Mouse (Mus musculus) stomach, postnatal 0 days (tissue): ENCODE measurements at regions not wholly inside any gene's neighbourhood (a gene's known extent, or its start where the extent isn't known, plus 50 kb on each side); places are given as distances from the start of the nearest gene placed in this dataset.

Experiments
- CTCF ChIP-seq: IDR thresholded peaks from 2 replicates; pipeline ENCODE4 v1.5.1; 2016; ENCODE audit warnings: antibody characterized with exemption, low read depth, mild to moderate bottlenecking, moderate library complexity
- EP300 ChIP-seq: optimal IDR thresholded peaks from 2 replicates; pipeline ENCODE3; 2016; ENCODE audit warnings: antibody characterized with exemption

DNA sequence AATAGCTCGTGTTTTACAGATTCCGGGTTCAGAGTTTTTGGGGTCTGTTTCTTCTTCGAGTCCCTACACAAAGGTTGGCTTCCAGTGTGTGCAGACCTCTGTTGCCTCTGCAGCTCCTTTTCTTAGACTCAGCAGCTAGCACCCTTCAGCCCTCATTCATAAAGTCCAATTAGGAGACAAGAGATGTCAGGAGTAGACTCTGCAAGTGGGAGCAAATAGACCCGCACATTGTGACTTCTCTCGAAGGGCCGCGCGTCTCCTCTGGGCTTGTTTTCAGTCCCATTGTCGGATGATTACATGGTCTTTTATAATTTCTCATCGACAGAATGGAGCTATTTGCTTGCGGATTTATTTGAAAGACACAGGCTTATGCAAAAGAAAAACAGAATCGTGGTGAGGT lies 76.8 kb downstream of the Sox2 start:
- no peak for TF ChIP-seq CTCF
- TF ChIP-seq EP300 = no peak
